Mouse (Mus musculus) E14TG2a.4 (cell line): ENCODE measurements around the gene Fam171b.

ENCODE experiments used
- CTCF ChIP-seq: conservative IDR thresholded peaks from 2 replicates; pipeline ENCODE4 v1.5.1; 2014; ENCODE audit warnings: low read length
- NANOG ChIP-seq: IDR thresholded peaks from 2 replicates; pipeline ENCODE4 v1.6.1; 2014; ENCODE audit warnings: borderline replicate concordance, low read length, mixed read lengths
- POU5F1 ChIP-seq: IDR thresholded peaks from 2 replicates; pipeline ENCODE4 v1.6.1; 2014; ENCODE audit warnings: low read length, borderline replicate concordance

DNA sequence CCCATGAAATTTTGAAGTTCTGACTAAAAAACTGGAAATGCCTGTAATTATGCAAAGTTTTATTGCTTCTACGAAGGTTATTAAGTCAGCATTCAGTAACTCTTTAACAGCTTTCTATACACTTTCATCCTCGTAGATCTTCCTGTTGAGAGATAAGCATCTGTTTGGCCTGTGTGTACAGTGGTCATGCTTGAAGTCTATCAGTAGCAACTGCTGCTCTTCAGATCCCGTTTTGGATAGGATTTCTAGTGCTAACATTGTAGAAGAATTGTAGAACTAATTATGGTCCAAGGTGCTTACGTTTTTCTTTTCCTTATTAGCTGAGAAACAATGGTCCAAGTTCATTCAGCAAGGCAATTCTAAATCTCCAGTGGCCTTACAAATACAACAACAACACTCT lies 16.7 kb upstream of the Fam171b start:
- no peak for TF ChIP-seq CTCF
- TF ChIP-seq POU5F1 = no peak
- no peak for TF ChIP-seq NANOG
